Mouse (Mus musculus) lung, adult 2 months (tissue): Measurements from ENCODE around the gene Skap1. TPM values are rescaled to one million over a fixed set of nuclear protein-coding genes. Genes with fewer than 3 reads are reported as not detected.

Source experiments
- DNase-seq: peaks from one replicate; pipeline ENCODE4 v3.0.0; 2022
- H3K4me1 ChIP-seq: fragments of 200-500 bp; 2 replicates; pipeline ENCODE4 v1.6.1; 2011; ENCODE audit warnings: low read length; ENCODE audit not compliant: control insufficient read depth, insufficient read depth
- H3K4me3 ChIP-seq: fragments of 200-500 bp; replicated peaks from 2 replicates; pipeline ENCODE3; 2011; ENCODE audit warnings: low read depth, mild to moderate bottlenecking, control low read depth, low read length; ENCODE audit errors: extremely low read depth
- CTCF ChIP-seq: fragments of 200-500 bp; IDR thresholded peaks from 2 replicates; pipeline ENCODE4 v1.5.1; 2011; ENCODE audit warnings: mild to moderate bottlenecking, low read length, control low read depth; ENCODE audit not compliant: insufficient read depth
- POLR2A ChIP-seq: fragments of 200-500 bp; IDR thresholded peaks from 2 replicates; pipeline ENCODE4 v1.6.1; 2011; ENCODE audit warnings: low read depth, mild to moderate bottlenecking, control low read depth, low read length, borderline replicate concordance; ENCODE audit errors: extremely low read depth
- WGBS: fragments of 180-500 bp; shearing (Covaris S2); methylation state at CpG from one replicate; pipeline ENCODE4 v1.1.7; 2018; 5-methylcytosine and 5-hydroxymethylcytosine counted together
- polyA plus RNA-seq: library from polyadenylated mRNA; depleted of rRNA; stranded (reverse); fragments of >200 nt; gene quantifications from 2 replicates; pipeline ENCODE4 v1.2.3, GENCODE M21; 2012

Gene Skap1
- polyA plus RNA-seq, 1 experiment = 2.2 TPM

- WGBS = 37% methylated on average over 17 of the region's 17 CpGs
- no peaks in the 10 kb centered on the region for H3K4me1 ChIP-seq
- no peak for DNase-seq
- no peak overlapping the region for H3K4me3 ChIP-seq
- TF ChIP-seq CTCF (no peak), POLR2A (no peak)
Observed at GRCm38 (mm10) chr11:96642173-96643140, 178.1 kb downstream of the Skap1 start.

GRCm38 (mm10) chr11:96644969-96645368 is 180.6 kb downstream of the Skap1 start:
- H3K4me3 ChIP-seq = no peak overlapping the region
- 62% methylated on average over 7 of the region's 7 CpGs for WGBS
- TF ChIP-seq POLR2A = no peak
- TF ChIP-seq CTCF = no peak
- DNase-seq = no peak
- H3K4me1 ChIP-seq = no peaks in the 10 kb centered on the region

GRCm38 (mm10) chr11:96645538-96646037 is 181.2 kb downstream of the Skap1 start:
- TF ChIP-seq CTCF (no peak), POLR2A (no peak)
- 52% methylated on average over 10 of the region's 10 CpGs for WGBS
- H3K4me1 ChIP-seq = no peaks in the 10 kb centered on the region
- no peak overlapping the region for H3K4me3 ChIP-seq
- no peak for DNase-seq

GRCm38 (mm10) chr11:96651848-96652247 is 187.5 kb downstream of the Skap1 start:
- WGBS = 80% methylated on average over 9 of the region's 9 CpGs
- Histone ChIP-seq H3K4me3 (no peak overlapping the region), H3K4me1 (no peaks in the 10 kb centered on the region)
- TF ChIP-seq CTCF (no peak), POLR2A (no peak)
- DNase-seq = no peak

- no peak for TF ChIP-seq POLR2A
- TF ChIP-seq CTCF = no peak
Observed at GRCm38 (mm10) chr11:96653867-96654266, 189.5 kb downstream of the Skap1 start.

GRCm38 (mm10) chr11:96658420-96658819 is 194.0 kb downstream of the Skap1 start:
- no peaks in the 10 kb centered on the region for H3K4me1 ChIP-seq
- 58% methylated on average over 1 of the region's 1 CpGs for WGBS
- no peak for TF ChIP-seq POLR2A
- TF ChIP-seq CTCF = no peak
- H3K4me3 ChIP-seq = no peak overlapping the region
- DNase-seq = no peak

More at GRCm38 (mm10) chr11:96653867-96654266, 189.5 kb downstream of the Skap1 start:
- 77% methylated on average over 8 of the region's 8 CpGs for WGBS
- DNase-seq = no peak
- Histone ChIP-seq H3K4me1 (no peaks in the 10 kb centered on the region), H3K4me3 (no peak overlapping the region)

GRCm38 (mm10) chr11:96666924-96667323 is 202.5 kb downstream of the Skap1 start:
- WGBS = 52% methylated on average over 3 of the region's 3 CpGs
- H3K4me1 ChIP-seq = no peaks in the 10 kb centered on the region

GRCm38 (mm10) chr11:96668367-96668766 is 204.0 kb downstream of the Skap1 start:
- 69% methylated on average over 7 of the region's 7 CpGs for WGBS
- no peaks in the 10 kb centered on the region for H3K4me1 ChIP-seq
- TF ChIP-seq CTCF (no peak), POLR2A (no peak)

More at GRCm38 (mm10) chr11:96666924-96667323, 202.5 kb downstream of the Skap1 start:
- H3K4me3 ChIP-seq = no peak overlapping the region
- no peak for DNase-seq
- no peak for TF ChIP-seq CTCF
- no peak for TF ChIP-seq POLR2A

GRCm38 (mm10) chr11:96673792-96674191 is 209.4 kb downstream of the Skap1 start:
- WGBS = 13% methylated on average over 6 of the region's 6 CpGs
- DNase-seq = no peak
- peak; percentile 33; the same call in 1 of the 2 replicates for TF ChIP-seq CTCF
- TF ChIP-seq POLR2A = no peak
- Histone ChIP-seq H3K4me1 (no peaks in the 10 kb centered on the region), H3K4me3 (no peak overlapping the region)

More at GRCm38 (mm10) chr11:96668367-96668766, 204.0 kb downstream of the Skap1 start:
- DNase-seq = no peak
- H3K4me3 ChIP-seq = no peak overlapping the region
